In genomic region chr13:75943189-75944043, GRCm38 (mm10) we compare ENCODE assay signal across 7 mouse cellular contexts. TPM values are rescaled to one million over a fixed set of nuclear protein-coding genes. Genes with fewer than 3 reads are reported as not detected.
DNase-seq lines count a peak whose midpoint lies in the region.

Gene Rhobtb3 (minus strand): TSS chr13:75943925.

- H3K4me3 ChIP-seq in megakaryocyte, embryonic 14.5 days (replicated peaks), result peak within 1 kb of the TSS; percentile 100

- peaks cover 10% of the 10 kb centered on the region for H3K36me3 ChIP-seq in megakaryocyte, embryonic 14.5 days (replicated peaks; ENCODE audit: low read length)

- DNase-seq in adrenal gland, postnatal 10 days, result peak; percentile 89
- peak; percentile 91 for DNase-seq in embryo, embryonic 10 days (ENCODE audit: low spot score)
- peak; percentile 72 for DNase-seq in gastrocnemius, postnatal 25 days
- DNase-seq in induced T-regulatory cell, adult 2 months (ENCODE audit: low read depth), result peak; percentile 20
- DNase-seq in left cerebral cortex, adult 8-10 months (ENCODE audit: low spot score in 2 of 2), result peak; percentile 59 to 61
- DNase-seq in right cerebral cortex, postnatal 14 days, result peak; percentile 74

- peaks cover 36% of the 10 kb centered on the region for H3K4me1 ChIP-seq in megakaryocyte, embryonic 14.5 days

- H3K27me3 ChIP-seq in megakaryocyte, embryonic 14.5 days (replicated peaks), result peaks cover 4% of the 10 kb centered on the region

- no peaks in the 10 kb centered on the region for H3K9me3 ChIP-seq in megakaryocyte, embryonic 14.5 days

RNA-seq across cellular contexts. Expression of gene Rhobtb3, which starts in this region (rescaled TPM):
- total RNA-seq in adrenal gland, postnatal 10 days (2021), result 10 to 100 TPM; 12.3 to 15.9 TPM
- 10 to 100 TPM; 11.6 to 15.8 TPM for total RNA-seq in gastrocnemius, postnatal 25 days (2021)
- 10 to 100 TPM; 16.9 to 19.9 (median 19.5) TPM for total RNA-seq in left cerebral cortex, adult 8-10 months (2022)
- polyA plus RNA-seq in megakaryocyte, embryonic 14.5 days (2012; ENCODE audit: insufficient read depth, low replicate concordance), result 0.74 and 5.5 TPM in 2 replicates

Comparison
In these comparisons a context has a peak if more than half of its experiments do, and no peak if none do; other contexts are left out.
1. Peak in every context shown above with its lines: DNase-seq and H3K4me3 ChIP-seq.
2. DNase-seq: peak in every context shown above with its lines; median percentile 91 in embryo, embryonic 10 days; 89 in adrenal gland, postnatal 10 days; 74 in right cerebral cortex, postnatal 14 days; 72 in gastrocnemius, postnatal 25 days; 60 in left cerebral cortex, adult 8-10 months; 20 in induced T-regulatory cell, adult 2 months.